Mouse (Mus musculus): ENCODE data around the gene Ttbk1.

GRCm38 (mm10) chr17:46438298-46438873, 49.1 kb downstream of the Ttbk1 start, which contains the start of gene Slc22a7:
- TF ChIP-seq POLR2A (IDR thresholded peaks at IDR 0.05; ENCODE audit: low read depth, low read length): no peak
- TF ChIP-seq CTCF (IDR thresholded peaks at IDR 0.05; ENCODE audit: extremely low read depth, insufficient read length, insufficient replicate concordance, low read depth, low read length): no peak
